Mouse (Mus musculus): ENCODE data around the gene Ushbp1.

The Ushbp1 gene

GRCm38 (mm10) chr8:71380178-71381171 is 15.1 kb downstream of the Ushbp1 start:
- TF ChIP-seq GATA4 (IDR thresholded peaks at IDR 0.05; ENCODE audit: insufficient replicate concordance, low read length) = no peak

- no peak for TF ChIP-seq GATA4 (IDR thresholded peaks at IDR 0.05; ENCODE audit: insufficient replicate concordance, low read length)
These were observed 16.0 kb downstream of the Ushbp1 start for GRCm38 (mm10) chr8:71379512-71380075.

- no peak for TF ChIP-seq GATA4 (IDR thresholded peaks at IDR 0.05; ENCODE audit: insufficient replicate concordance, low read length)
These were observed 16.6 kb downstream of the Ushbp1 start for GRCm38 (mm10) chr8:71379008-71379407.

GRCm38 (mm10) chr8:71376423-71377030 is 19.1 kb downstream of the Ushbp1 start:
- no peak for TF ChIP-seq GATA4 (IDR thresholded peaks at IDR 0.05; ENCODE audit: insufficient replicate concordance, low read length)

GRCm38 (mm10) chr8:71375581-71376422 is 19.8 kb downstream of the Ushbp1 start:
- TF ChIP-seq GATA4 (IDR thresholded peaks at IDR 0.05; ENCODE audit: insufficient replicate concordance, low read length) = no peak

GRCm38 (mm10) chr8:71374616-71375206 is 20.9 kb downstream of the Ushbp1 start:
- no peak for TF ChIP-seq GATA4 (IDR thresholded peaks at IDR 0.05; ENCODE audit: insufficient replicate concordance, low read length)

- no peak for TF ChIP-seq GATA4 (IDR thresholded peaks at IDR 0.05; ENCODE audit: insufficient replicate concordance, low read length)
These were observed 22.6 kb downstream of the Ushbp1 start for GRCm38 (mm10) chr8:71373000-71373399.

GRCm38 (mm10) chr8:71372427-71372826 is 23.2 kb downstream of the Ushbp1 start:
- no peak for TF ChIP-seq GATA4 (IDR thresholded peaks at IDR 0.05; ENCODE audit: insufficient replicate concordance, low read length)

GRCm38 (mm10) chr8:71371236-71371848 is 24.3 kb downstream of the Ushbp1 start, which contains the start of gene Ocel1:
Gene Ocel1 (plus strand): TSS chr8:71371298.
- no peak for TF ChIP-seq GATA4 (IDR thresholded peaks at IDR 0.05; ENCODE audit: insufficient replicate concordance, low read length)

GRCm38 (mm10) chr8:71370711-71371235 is 24.8 kb downstream of the Ushbp1 start:
- TF ChIP-seq GATA4 (IDR thresholded peaks at IDR 0.05; ENCODE audit: insufficient replicate concordance, low read length) = no peak

- no peak for TF ChIP-seq GATA4 (IDR thresholded peaks at IDR 0.05; ENCODE audit: insufficient replicate concordance, low read length)
These were observed 26.4 kb downstream of the Ushbp1 start for GRCm38 (mm10) chr8:71369040-71369718.

GRCm38 (mm10) chr8:71368366-71368765 is 27.2 kb downstream of the Ushbp1 start:
- no peak for TF ChIP-seq GATA4 (IDR thresholded peaks at IDR 0.05; ENCODE audit: insufficient replicate concordance, low read length)

GRCm38 (mm10) chr8:71367529-71368176 is 27.9 kb downstream of the Ushbp1 start:
- TF ChIP-seq GATA4 (IDR thresholded peaks at IDR 0.05; ENCODE audit: insufficient replicate concordance, low read length) = no peak

Data from liver, adult (tissue).